Mouse (Mus musculus) cerebellum, adult 9-11 months (tissue): Measurements from ENCODE around the gene Ndufb8.

Experiments
- DNase-seq: peaks from one replicate; pipeline ENCODE4 v3.0.0; 2022

Ndufb8 gene

GRCm38 (mm10) chr19:44530018-44530417 lies 25.2 kb downstream of the Ndufb8 start:
- no peak for DNase-seq

- no peak for DNase-seq
These were observed 29.6 kb downstream of the Ndufb8 start for GRCm38 (mm10) chr19:44525551-44526205.

DNA sequence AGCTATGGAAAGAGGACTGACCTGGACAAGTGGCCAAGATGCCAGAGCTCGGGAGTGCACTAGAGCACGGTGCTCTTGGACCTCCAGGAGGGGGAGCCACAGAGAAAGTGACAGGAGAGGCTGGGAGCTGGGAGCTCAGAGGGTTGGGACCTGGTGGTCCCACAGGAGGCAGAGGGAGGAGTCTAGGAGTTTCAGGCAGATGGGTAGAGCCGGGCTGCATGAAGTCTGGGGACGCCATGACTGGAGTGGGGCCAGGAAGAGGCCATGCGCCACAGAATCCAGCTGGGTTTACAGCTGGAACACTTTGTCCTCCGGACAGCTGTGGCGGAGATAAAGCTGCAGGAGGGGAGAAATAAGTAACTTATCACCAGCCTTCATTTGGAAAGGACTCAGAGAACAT lies 36.1 kb downstream of the Ndufb8 start:
- no peak for DNase-seq

DNA sequence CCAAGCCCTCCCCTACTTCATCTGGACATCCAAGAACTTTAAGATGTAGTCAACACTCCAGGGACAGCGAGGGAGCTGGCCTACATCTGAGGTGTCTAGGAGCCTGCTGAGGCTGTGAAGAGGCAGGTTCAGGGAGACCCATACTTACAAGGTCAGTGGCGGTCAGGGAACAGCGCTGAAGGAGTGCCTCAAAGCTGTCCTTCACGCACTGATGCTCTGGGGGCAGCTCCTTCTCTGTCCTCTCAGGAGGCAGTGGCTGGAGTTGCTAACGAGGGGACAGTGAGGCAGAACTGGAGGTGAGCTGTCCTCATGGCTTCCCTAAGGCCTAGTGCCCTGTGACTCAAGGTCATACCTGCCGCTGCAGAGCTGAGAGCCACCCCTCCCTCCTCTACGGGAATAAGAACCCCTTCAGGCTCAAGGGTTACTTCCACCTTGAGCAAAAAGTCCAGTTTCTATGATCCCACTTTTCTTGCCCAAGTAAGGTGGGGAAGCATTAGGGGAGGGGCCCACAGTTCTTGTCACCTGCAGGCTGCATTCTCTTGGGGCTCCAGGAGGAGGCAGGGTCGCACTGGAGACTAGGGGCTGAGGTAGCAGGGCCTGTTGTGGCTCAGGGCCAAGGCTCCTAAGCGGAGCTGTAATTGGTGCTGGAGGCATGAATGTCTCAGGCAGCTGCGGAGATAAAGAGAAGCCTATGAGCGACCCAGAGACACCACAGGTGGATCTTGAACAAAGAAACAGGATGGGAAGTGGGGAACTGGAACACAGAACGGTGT lies 37.1 kb downstream of the Ndufb8 start:
- no peak for DNase-seq

- no peak for DNase-seq
These were observed 39.5 kb downstream of the Ndufb8 start for GRCm38 (mm10) chr19:44515769-44516168.

GRCm38 (mm10) chr19:44514521-44515451 lies 40.5 kb downstream of the Ndufb8 start:
- no peak for DNase-seq

DNA sequence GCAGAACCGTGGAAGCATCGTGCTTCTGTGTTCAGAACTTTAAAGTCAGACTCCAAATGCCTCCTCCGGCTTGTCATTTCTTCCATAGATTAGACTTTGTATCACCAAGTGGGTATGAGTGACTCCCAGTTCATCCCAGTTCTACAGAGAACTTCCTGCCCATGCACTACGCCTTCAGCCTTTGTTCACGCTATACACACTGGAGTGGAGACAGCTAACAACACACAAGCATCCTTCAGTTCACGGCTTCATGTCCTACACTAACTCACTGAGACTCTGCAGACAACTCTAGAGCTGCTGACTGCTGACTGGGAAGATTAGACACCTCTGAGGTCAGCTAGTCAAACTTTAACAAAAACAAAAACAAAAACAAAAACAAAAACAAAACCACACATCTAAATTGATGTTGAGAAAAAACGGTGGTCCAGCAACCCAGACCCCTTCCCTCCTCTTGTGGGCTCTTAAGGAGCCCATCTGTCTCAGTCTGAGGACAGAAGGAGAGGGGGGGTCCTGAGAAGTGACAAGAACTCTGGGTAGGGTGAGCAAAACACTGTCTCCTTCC lies 41.2 kb downstream of the Ndufb8 start:
- no peak for DNase-seq

- DNase-seq: no peak
These were observed 42.0 kb downstream of the Ndufb8 start for GRCm38 (mm10) chr19:44513054-44513833.

DNA sequence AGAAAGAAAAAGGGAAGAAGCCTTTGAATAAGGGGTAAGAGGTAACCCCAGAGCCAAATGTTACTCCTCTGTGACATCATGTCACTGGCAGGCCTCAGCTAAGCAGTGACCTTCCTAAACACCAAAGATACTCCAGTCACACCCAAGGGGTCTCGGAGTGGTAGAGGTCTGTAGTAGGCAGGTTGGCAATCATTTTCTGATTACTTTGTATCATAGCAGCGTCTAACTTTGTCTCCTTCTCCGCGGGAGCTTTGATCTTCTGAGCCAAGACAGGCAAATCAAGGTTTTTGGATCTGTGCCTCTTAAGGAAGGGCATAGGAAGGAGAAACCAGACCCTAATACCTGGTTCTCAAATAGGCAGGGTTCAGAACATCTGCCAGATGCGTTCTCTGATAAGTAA lies 42.6 kb downstream of the Ndufb8 start:
- DNase-seq: no peak

DNA sequence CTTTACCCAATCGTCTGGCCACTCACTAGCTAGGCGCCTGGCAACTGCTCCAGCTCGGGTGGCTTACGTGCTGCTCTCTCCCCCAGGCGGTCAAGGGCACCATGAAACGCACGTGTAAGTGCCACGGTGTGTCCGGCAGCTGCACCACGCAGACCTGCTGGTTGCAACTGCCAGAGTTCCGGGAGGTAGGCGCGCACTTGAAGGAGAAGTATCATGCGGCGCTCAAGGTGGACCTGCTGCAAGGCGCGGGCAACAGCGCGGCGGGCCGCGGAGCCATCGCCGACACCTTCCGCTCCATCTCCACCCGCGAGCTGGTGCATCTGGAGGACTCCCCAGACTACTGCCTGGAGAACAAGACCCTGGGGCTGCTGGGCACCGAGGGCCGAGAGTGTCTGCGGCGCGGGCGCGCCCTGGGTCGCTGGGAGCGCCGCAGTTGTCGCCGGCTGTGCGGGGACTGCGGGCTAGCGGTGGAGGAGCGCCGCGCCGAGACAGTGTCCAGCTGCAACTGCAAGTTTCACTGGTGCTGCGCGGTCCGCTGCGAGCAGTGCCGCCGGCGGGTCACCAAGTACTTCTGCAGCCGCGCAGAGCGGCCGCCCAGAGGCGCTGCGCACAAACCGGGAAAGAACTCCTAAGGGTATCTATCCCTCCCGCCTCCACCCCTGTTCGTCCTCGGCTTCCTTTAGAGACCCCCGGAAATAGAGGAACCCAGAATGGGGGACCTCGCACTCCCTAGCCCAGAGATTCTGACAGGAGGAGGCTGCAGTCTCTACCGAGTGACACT lies 43.6 kb downstream of the Ndufb8 start:
- DNase-seq: no peak

DNA sequence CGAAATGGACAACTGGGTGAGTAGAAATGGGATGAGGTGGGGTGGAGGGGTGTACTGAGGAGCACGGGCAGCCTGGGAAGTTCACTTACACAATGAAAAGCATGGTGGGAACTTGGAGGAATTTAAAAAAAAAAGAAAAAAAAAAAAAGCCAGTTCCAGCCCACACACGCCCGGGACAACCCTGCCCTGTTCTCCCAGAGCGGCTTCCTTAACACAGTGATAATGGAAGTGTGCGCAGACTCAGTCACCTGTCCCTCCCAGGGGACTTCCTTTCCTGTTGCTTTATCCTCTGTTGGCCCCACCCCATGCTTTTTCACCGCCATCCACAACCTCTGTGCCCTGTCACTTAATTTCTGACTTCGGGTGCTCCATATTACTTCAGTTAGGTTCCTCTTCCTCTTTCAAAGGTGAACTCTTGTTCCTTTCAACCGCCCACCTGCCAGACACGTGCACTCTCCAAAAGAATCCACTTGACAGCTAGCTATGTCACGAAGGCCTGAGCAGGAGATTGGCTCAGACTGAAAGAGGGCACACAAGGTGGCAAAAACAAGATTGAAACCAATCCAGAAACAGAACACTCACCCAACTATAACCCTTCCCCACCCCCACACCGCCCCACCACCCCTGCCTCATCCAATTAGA lies 44.6 kb downstream of the Ndufb8 start:
- no peak for DNase-seq

GRCm38 (mm10) chr19:44502741-44503140 lies 52.5 kb downstream of the Ndufb8 start:
- no peak for DNase-seq

- no peak for DNase-seq
These were observed 53.3 kb downstream of the Ndufb8 start for GRCm38 (mm10) chr19:44501925-44502324.

- no peak for DNase-seq
These were observed 55.0 kb downstream of the Ndufb8 start for GRCm38 (mm10) chr19:44500240-44500639.

- no peak for DNase-seq
These were observed 56.3 kb downstream of the Ndufb8 start for GRCm38 (mm10) chr19:44498936-44499335.
